Mouse (Mus musculus): ENCODE data around the gene Ndufa4l2. TPM values are rescaled to one million over a fixed set of nuclear protein-coding genes. Genes with fewer than 3 reads are reported as not detected.
A peak's percentile ranks its signal among the peaks of the same experiment; 100 is the strongest.

The Ndufa4l2 gene
- polyA plus RNA-seq, 1 experiment from 2014 or later = 17.6 TPM

DNA sequence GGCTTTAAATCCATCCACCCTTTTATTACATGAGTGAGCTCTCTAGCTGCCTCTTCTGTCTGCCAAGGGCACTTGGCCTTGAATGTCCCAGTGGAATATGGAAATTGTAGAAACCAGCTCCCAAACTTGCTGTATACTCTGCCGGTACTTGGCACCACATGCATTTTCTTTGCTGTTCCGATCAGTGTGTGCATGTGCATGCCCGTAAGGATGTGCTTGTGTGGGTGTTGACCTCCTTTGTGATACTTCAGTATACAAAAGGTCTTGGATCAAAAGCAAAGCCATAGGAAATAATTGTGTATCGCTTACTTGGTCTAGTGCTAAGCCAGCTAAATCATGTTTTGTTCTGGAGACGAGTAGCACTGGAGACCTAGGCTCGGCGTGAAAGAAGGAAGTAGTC is 25.9 kb upstream of the Ndufa4l2 start:
- no peak for ATAC-seq
- peaks cover 21% of the 10 kb centered on the region for H3K36me3 ChIP-seq (ENCODE audit: control insufficient read depth, insufficient read depth)
- no peaks in the 10 kb centered on the region for H3K9me3 ChIP-seq (ENCODE audit: control insufficient read depth, low read length)
- no peak overlapping the region for H3K27ac ChIP-seq (ENCODE audit: low read length)
- H3K4me2 ChIP-seq (ENCODE audit: low read length) = no peak overlapping the region
- 80% methylated on average over 7 of the region's 7 CpGs for WGBS
- no peak overlapping the region for H3K4me3 ChIP-seq (replicated peaks; ENCODE audit: low read length)
- H3K27me3 ChIP-seq (replicated peaks; ENCODE audit: control insufficient read depth, insufficient read depth, low read length) = no peaks in the 10 kb centered on the region
- no peak overlapping the region for H3K9ac ChIP-seq (replicated peaks; ENCODE audit: low read depth, low read length)
- H3K4me1 ChIP-seq (replicated peaks; ENCODE audit: control insufficient read depth, insufficient read depth, low read length) = 0 out of 2 replicates have a peak, but pooled peaks cover 2% of the 10 kb centered on the region

DNA sequence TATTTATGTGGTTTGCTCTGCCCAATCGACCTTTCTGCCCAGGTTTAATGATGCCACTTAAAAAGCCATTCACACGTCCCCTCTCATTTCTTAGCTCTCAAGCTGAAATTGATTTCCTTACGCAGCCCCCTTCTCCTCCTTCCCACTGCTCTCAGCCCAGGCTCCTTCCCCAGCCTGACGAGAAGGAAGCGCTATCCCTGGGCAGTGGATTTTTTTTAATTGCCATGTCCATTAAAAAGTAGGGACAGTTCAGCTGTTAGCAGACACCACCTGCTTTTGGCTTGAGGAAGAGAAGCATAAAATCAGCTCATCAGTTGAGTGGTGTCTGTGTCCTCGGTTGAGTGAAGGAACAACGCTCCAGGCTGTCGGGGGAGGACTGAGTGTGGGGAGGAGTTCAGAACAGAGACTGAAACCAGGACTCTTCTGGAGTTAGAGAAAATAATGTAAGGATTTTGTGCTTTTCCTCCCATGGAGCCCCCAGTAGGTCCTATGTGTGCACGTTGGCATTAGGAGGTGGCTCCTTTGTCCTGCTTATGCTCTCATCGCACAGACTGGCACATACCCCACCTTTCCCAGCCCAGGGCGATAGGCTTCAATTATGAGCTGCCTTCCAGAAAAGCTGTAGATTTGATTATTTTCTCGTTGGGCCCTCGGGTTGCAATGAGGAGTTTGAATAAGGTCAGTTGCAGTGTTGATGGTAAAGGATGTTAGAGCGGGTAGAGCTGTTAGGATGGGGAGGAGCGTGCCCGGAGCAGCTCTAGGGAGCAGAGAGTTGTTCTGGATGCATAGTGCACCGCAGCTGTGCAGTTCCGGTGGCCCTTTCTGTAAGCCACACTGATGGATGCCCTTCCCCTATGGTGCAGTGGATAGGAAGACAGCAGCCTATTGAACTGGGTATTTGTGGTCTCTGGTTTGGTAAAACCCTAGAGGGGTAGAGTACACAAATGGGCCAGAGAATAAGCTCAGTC is 24.3 kb upstream of the Ndufa4l2 start:
- no peak for ATAC-seq
- H3K9me3 ChIP-seq (ENCODE audit: control insufficient read depth, low read length) = no peaks in the 10 kb centered on the region
- 0 out of 2 replicates have a peak, but pooled peaks cover 2% of the 10 kb centered on the region for H3K4me1 ChIP-seq (replicated peaks; ENCODE audit: control insufficient read depth, insufficient read depth, low read length)
- H3K36me3 ChIP-seq (ENCODE audit: control insufficient read depth, insufficient read depth) = peaks cover 24% of the 10 kb centered on the region
- 79% methylated on average over 18 of the region's 18 CpGs for WGBS
- no peak overlapping the region for H3K27ac ChIP-seq (ENCODE audit: low read length)
- no peaks in the 10 kb centered on the region for H3K27me3 ChIP-seq (replicated peaks; ENCODE audit: control insufficient read depth, insufficient read depth, low read length)
- H3K4me2 ChIP-seq (ENCODE audit: low read length) = no peak overlapping the region
- no peak overlapping the region for H3K9ac ChIP-seq (replicated peaks; ENCODE audit: low read depth, low read length)
- no peak overlapping the region for H3K4me3 ChIP-seq (replicated peaks; ENCODE audit: low read length)

- Histone ChIP-seq H3K27ac (ENCODE audit: low read length) (no peak overlapping the region), H3K36me3 (ENCODE audit: control insufficient read depth, insufficient read depth) (peaks cover 28% of the 10 kb centered on the region), H3K4me1 (replicated peaks; ENCODE audit: control insufficient read depth, insufficient read depth, low read length) (0 out of 2 replicates have a peak, but pooled peaks cover 2% of the 10 kb centered on the region), H3K9ac (replicated peaks; ENCODE audit: low read depth, low read length) (no peak overlapping the region), H3K4me2 (ENCODE audit: low read length) (no peak overlapping the region), H3K4me3 (replicated peaks; ENCODE audit: low read length) (no peak overlapping the region), H3K27me3 (replicated peaks; ENCODE audit: control insufficient read depth, insufficient read depth, low read length) (no peaks in the 10 kb centered on the region), H3K9me3 (ENCODE audit: control insufficient read depth, low read length) (no peaks in the 10 kb centered on the region)
- WGBS = 67% methylated on average over 8 of the region's 8 CpGs
- no peak for ATAC-seq
Observed at GRCm38 (mm10) chr10:127491128-127491512, 23.6 kb upstream of the Ndufa4l2 start.

DNA sequence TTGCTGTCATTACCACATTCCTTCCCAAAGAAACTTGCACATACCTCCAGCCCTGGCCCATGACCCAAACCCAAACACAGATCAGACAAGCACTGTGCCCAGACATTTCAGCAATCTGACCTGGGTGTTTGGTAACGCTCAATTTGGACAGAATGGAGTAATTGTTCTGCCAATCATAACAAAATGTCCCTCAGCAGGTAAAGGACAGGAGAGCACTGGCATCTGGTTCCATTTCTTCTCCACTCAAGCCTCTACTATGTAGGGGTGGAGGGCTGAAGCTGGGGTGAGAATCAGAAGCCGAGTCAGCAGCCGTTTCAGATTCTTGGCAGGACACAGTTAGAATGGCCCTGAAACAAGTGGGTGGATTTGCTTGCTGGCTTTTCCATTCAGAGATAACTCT is 22.6 kb upstream of the Ndufa4l2 start:
- H3K36me3 ChIP-seq (ENCODE audit: control insufficient read depth, insufficient read depth) = peaks cover 33% of the 10 kb centered on the region
- 0 out of 2 replicates have a peak, but pooled peaks cover 2% of the 10 kb centered on the region for H3K4me1 ChIP-seq (replicated peaks; ENCODE audit: control insufficient read depth, insufficient read depth, low read length)
- no peaks in the 10 kb centered on the region for H3K27me3 ChIP-seq (replicated peaks; ENCODE audit: control insufficient read depth, insufficient read depth, low read length)
- H3K4me2 ChIP-seq (ENCODE audit: low read length) = no peak overlapping the region
- H3K27ac ChIP-seq (ENCODE audit: low read length) = no peak overlapping the region
- H3K4me3 ChIP-seq (replicated peaks; ENCODE audit: low read length) = no peak overlapping the region
- H3K9me3 ChIP-seq (ENCODE audit: control insufficient read depth, low read length) = no peaks in the 10 kb centered on the region
- 92% methylated on average over 3 of the region's 3 CpGs for WGBS
- no peak for ATAC-seq
- no peak overlapping the region for H3K9ac ChIP-seq (replicated peaks; ENCODE audit: low read depth, low read length)

GRCm38 (mm10) chr10:127496156-127496555 is 18.6 kb upstream of the Ndufa4l2 start:
- no peak for ATAC-seq

GRCm38 (mm10) chr10:127499516-127499915 is 15.3 kb upstream of the Ndufa4l2 start:
- WGBS = 72% methylated on average over 5 of the region's 5 CpGs
- Histone ChIP-seq H3K27me3 (replicated peaks; ENCODE audit: control insufficient read depth, insufficient read depth, low read length) (no peaks in the 10 kb centered on the region), H3K36me3 (ENCODE audit: control insufficient read depth, insufficient read depth) (peaks cover 33% of the 10 kb centered on the region), H3K4me3 (replicated peaks; ENCODE audit: low read length) (no peak overlapping the region), H3K9me3 (ENCODE audit: control insufficient read depth, low read length) (no peaks in the 10 kb centered on the region), H3K27ac (ENCODE audit: low read length) (no peak overlapping the region), H3K4me1 (replicated peaks; ENCODE audit: control insufficient read depth, insufficient read depth, low read length) (no peaks in the 10 kb centered on the region), H3K9ac (replicated peaks; ENCODE audit: low read depth, low read length) (no peak overlapping the region), H3K4me2 (ENCODE audit: low read length) (no peak overlapping the region)
- no peak for ATAC-seq

More at GRCm38 (mm10) chr10:127496156-127496555, 18.6 kb upstream of the Ndufa4l2 start:
- H3K4me3 ChIP-seq (replicated peaks; ENCODE audit: low read length) = no peak overlapping the region
- no peaks in the 10 kb centered on the region for H3K4me1 ChIP-seq (replicated peaks; ENCODE audit: control insufficient read depth, insufficient read depth, low read length)
- no peak overlapping the region for H3K27ac ChIP-seq (ENCODE audit: low read length)
- H3K27me3 ChIP-seq (replicated peaks; ENCODE audit: control insufficient read depth, insufficient read depth, low read length) = no peaks in the 10 kb centered on the region
- no peak overlapping the region for H3K9ac ChIP-seq (replicated peaks; ENCODE audit: low read depth, low read length)
- H3K4me2 ChIP-seq (ENCODE audit: low read length) = no peak overlapping the region
- no peaks in the 10 kb centered on the region for H3K9me3 ChIP-seq (ENCODE audit: control insufficient read depth, low read length)
- 96% methylated on average over 3 of the region's 3 CpGs for WGBS
- peaks cover 39% of the 10 kb centered on the region for H3K36me3 ChIP-seq (ENCODE audit: control insufficient read depth, insufficient read depth)

GRCm38 (mm10) chr10:127500042-127500441 is 14.7 kb upstream of the Ndufa4l2 start:
- no peaks in the 10 kb centered on the region for H3K9me3 ChIP-seq (ENCODE audit: control insufficient read depth, low read length)
- H3K27me3 ChIP-seq (replicated peaks; ENCODE audit: control insufficient read depth, insufficient read depth, low read length) = no peaks in the 10 kb centered on the region
- H3K9ac ChIP-seq (replicated peaks; ENCODE audit: low read depth, low read length) = no peak overlapping the region
- ATAC-seq = no peak
- H3K27ac ChIP-seq (ENCODE audit: low read length) = no peak overlapping the region
- 87% methylated on average over 4 of the region's 4 CpGs for WGBS
- H3K4me3 ChIP-seq (replicated peaks; ENCODE audit: low read length) = no peak overlapping the region
- H3K36me3 ChIP-seq (ENCODE audit: control insufficient read depth, insufficient read depth) = peaks cover 28% of the 10 kb centered on the region
- H3K4me1 ChIP-seq (replicated peaks; ENCODE audit: control insufficient read depth, insufficient read depth, low read length) = no peaks in the 10 kb centered on the region
- no peak overlapping the region for H3K4me2 ChIP-seq (ENCODE audit: low read length)

DNA sequence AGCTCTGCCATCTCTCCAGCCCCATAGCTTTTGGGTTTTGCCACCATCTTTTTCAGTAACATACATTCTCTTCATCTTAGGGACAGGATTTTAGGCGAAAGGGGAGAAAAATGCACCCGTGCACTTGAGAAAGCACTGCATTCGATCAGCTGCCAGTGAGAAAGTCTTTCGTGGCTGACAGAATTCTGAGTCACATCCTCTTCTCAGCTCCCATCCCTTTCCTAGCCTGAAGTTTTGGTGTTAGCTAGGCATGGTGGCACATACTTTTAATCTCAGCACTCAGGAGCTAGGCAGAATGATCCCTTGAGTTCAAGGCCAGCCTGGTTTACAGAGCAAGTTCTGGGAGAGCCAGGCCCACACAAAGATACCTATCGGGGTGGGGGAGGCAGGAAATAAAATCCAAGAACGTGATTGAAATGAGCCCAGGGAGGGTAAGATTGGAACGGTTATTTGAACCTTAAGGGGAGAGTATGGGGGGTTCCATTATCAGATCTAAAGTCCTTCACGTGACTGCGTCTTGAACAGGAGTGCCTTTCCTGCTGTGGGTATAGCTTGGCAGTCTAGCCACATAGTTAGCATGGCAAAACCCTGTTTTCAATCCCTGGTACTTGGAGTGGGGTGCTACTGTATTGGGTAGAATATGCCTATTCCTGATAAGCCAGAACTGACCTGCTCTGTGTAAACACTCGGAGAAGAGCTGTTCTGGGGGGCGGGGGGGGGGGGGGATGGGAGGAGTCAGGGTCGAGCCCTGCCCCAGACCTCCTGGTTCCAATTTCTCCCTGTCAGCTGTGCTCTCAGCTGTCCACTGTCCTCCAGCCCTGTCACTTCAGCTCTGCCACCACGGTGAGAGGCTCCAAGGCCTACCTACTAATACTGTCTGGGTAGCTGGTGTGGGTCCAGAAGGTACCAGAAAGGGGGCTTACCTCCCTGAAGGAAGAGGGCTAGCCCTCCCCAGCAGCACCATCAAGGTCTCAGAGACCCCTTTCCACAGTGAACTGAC is 13.6 kb upstream of the Ndufa4l2 start, which contains the start of gene Stac3:
TSS of gene Stac3 (plus strand) at position 793 of the 1,000 bp plus-strand sequence.
- WGBS = 78% methylated on average over 13 of the region's 13 CpGs
- Histone ChIP-seq H3K27me3 (replicated peaks; ENCODE audit: control insufficient read depth, insufficient read depth, low read length) (no peaks in the 10 kb centered on the region), H3K27ac (ENCODE audit: low read length) (no peak within 1 kb of the TSS), H3K9me3 (ENCODE audit: control insufficient read depth, low read length) (no peaks in the 10 kb centered on the region), H3K9ac (replicated peaks; ENCODE audit: low read depth, low read length) (no peak within 1 kb of the TSS), H3K4me1 (replicated peaks; ENCODE audit: control insufficient read depth, insufficient read depth, low read length) (no peaks in the 10 kb centered on the region), H3K4me3 (replicated peaks; ENCODE audit: low read length) (no peak within 1 kb of the TSS), H3K36me3 (ENCODE audit: control insufficient read depth, insufficient read depth) (peaks cover 20% of the 10 kb centered on the region), H3K4me2 (ENCODE audit: low read length) (no peak within 1 kb of the TSS)
- ATAC-seq = no peak

DNA sequence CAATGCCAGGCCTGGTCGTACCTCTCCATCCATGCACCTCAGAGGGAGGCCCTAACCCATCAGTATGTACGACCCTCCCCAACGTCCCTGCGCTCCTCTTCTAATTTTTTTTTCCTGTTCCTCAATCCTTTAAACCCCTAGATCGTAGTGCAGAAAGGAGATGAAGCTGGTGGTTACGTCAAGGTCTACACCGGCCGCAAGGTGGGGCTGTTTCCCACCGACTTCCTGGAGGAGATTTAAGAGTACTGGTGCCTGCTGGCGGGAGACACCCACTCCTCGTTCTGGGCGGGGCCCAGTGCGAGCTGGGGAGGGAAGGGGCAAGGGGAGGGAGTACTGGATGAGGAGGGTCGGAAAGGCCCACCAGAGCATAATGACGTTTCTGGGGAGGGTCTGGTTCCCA is 6.5 kb upstream of the Ndufa4l2 start:
- Histone ChIP-seq H3K9ac (replicated peaks; ENCODE audit: low read depth, low read length) (no peak overlapping the region), H3K9me3 (ENCODE audit: control insufficient read depth, low read length) (no peaks in the 10 kb centered on the region), H3K4me2 (ENCODE audit: low read length) (peak overlapping the region; percentile 73), H3K4me1 (replicated peaks; ENCODE audit: control insufficient read depth, insufficient read depth, low read length) (peaks cover 52% of the 10 kb centered on the region), H3K27ac (ENCODE audit: low read length) (0 out of 2 replicates have a peak overlapping the region, but pooled peaks have one; percentile 99), H3K36me3 (ENCODE audit: control insufficient read depth, insufficient read depth) (no peaks in the 10 kb centered on the region), H3K27me3 (replicated peaks; ENCODE audit: control insufficient read depth, insufficient read depth, low read length) (no peaks in the 10 kb centered on the region), H3K4me3 (replicated peaks; ENCODE audit: low read length) (no peak overlapping the region)
- WGBS = 2% methylated on average over 15 of the region's 15 CpGs
- no peak for ATAC-seq
